Mouse (Mus musculus) brain, embryonic 14.5 days (tissue): Measurements from ENCODE around the gene Tulp1. TPM values are rescaled to one million over a fixed set of nuclear protein-coding genes. Genes with fewer than 3 reads are reported as not detected.
A peak's percentile ranks its signal among the peaks of the same experiment; 100 is the strongest.
"Not testable (repeated sequence)": the region's sequence is repeated elsewhere in the genome, so short reads cannot be mapped to it uniquely, and the experiment has no call there.

Experiments used
- DNase-seq: peaks from one replicate; pipeline ENCODE4 v3.0.0-alpha.2; 2011; ENCODE audit warnings: low read depth
- CTCF ChIP-seq: fragments of 200-500 bp; IDR thresholded peaks from 2 replicates; pipeline ENCODE4 v1.5.1; 2012; ENCODE audit warnings: inconsistent platforms, mild to moderate bottlenecking, moderate library complexity, borderline replicate concordance; ENCODE audit not compliant: insufficient read depth, insufficient read length; ENCODE audit errors: extremely low read depth
- POLR2A ChIP-seq: fragments of 200-500 bp; IDR thresholded peaks from 2 replicates; pipeline ENCODE4 v1.6.1; 2012; ENCODE audit warnings: mild to moderate bottlenecking, inconsistent platforms, borderline replicate concordance; ENCODE audit not compliant: poor library complexity, insufficient read depth, insufficient read length, severe bottlenecking; ENCODE audit errors: extremely low read depth
- polyA plus RNA-seq: library from polyadenylated mRNA; depleted of rRNA; stranded (reverse); fragments of >200 nt; gene quantifications from 2 replicates; pipeline ENCODE4 v1.2.3, GENCODE M21; 2012

Tulp1 gene
- polyA plus RNA-seq, 1 experiment = 1.9 TPM

- TF ChIP-seq POLR2A = no peak
- no peak for TF ChIP-seq CTCF
- DNase-seq = no peak
Observed at GRCm38 (mm10) chr17:28330232-28330546, 34.8 kb downstream of the Tulp1 start.

GRCm38 (mm10) chr17:28329503-28330231 lies 35.4 kb downstream of the Tulp1 start:
- TF ChIP-seq POLR2A = no peak
- TF ChIP-seq CTCF = no peak
- no peak for DNase-seq

GRCm38 (mm10) chr17:28328946-28329345 lies 36.1 kb downstream of the Tulp1 start:
- no peak for TF ChIP-seq CTCF
- TF ChIP-seq POLR2A = no peak
- DNase-seq = peak; percentile 46

GRCm38 (mm10) chr17:28328366-28328928 lies 36.6 kb downstream of the Tulp1 start, which contains the start of gene Rpl10a:
Gene Rpl10a (plus strand): TSS chr17:28328471.
- peak; percentile 67; the same call in 1 of the 2 replicates for TF ChIP-seq POLR2A
- peak; percentile 77 for TF ChIP-seq CTCF
- DNase-seq = peak; percentile 98

GRCm38 (mm10) chr17:28327673-28328325 lies 37.2 kb downstream of the Tulp1 start:
- no peak for TF ChIP-seq POLR2A
- TF ChIP-seq CTCF = no peak

GRCm38 (mm10) chr17:28326951-28327350 lies 38.1 kb downstream of the Tulp1 start:
- TF ChIP-seq CTCF = no peak
- TF ChIP-seq POLR2A = no peak

More at GRCm38 (mm10) chr17:28327673-28328325, 37.2 kb downstream of the Tulp1 start:
- no peak for DNase-seq

GRCm38 (mm10) chr17:28325751-28326150 lies 39.3 kb downstream of the Tulp1 start:
- TF ChIP-seq POLR2A (no peak), CTCF (no peak)
- no peak for DNase-seq

More at GRCm38 (mm10) chr17:28326951-28327350, 38.1 kb downstream of the Tulp1 start:
- no peak for DNase-seq

- DNase-seq = not testable (repeated sequence)
Observed at GRCm38 (mm10) chr17:28324416-28324815, 40.6 kb downstream of the Tulp1 start.

- no peak for DNase-seq
- no peak for TF ChIP-seq POLR2A
- TF ChIP-seq CTCF = no peak
Observed at GRCm38 (mm10) chr17:28323786-28324185, 41.2 kb downstream of the Tulp1 start.

GRCm38 (mm10) chr17:28321700-28322099 lies 43.3 kb downstream of the Tulp1 start:
- TF ChIP-seq CTCF (no peak), POLR2A (no peak)
- no peak for DNase-seq

- TF ChIP-seq POLR2A (no peak), CTCF (no peak)
- no peak for DNase-seq
Observed at GRCm38 (mm10) chr17:28317725-28318124, 47.3 kb downstream of the Tulp1 start.

- no peak for DNase-seq
- no peak for TF ChIP-seq POLR2A
- no peak for TF ChIP-seq CTCF
Observed at GRCm38 (mm10) chr17:28317091-28317490, 47.9 kb downstream of the Tulp1 start.
